Mouse (Mus musculus): Measurements from ENCODE around the gene Antxr2. TPM values are rescaled to one million over a fixed set of nuclear protein-coding genes. Genes with fewer than 3 reads are reported as not detected.
A peak's percentile ranks its signal among the peaks of the same experiment; 100 is the strongest.

Gene Antxr2
- polyA plus RNA-seq, 1 experiment from 2014 or later, result 7.0 TPM

- no peak overlapping the region for H3K27ac ChIP-seq (ENCODE audit: low read depth, low read length)
- no peak for DNase-seq (ENCODE audit: low spot score)
- H3K27me3 ChIP-seq (replicated peaks; ENCODE audit: control insufficient read depth, insufficient read depth, low read length), result no peaks in the 10 kb centered on the region
- H3K36me3 ChIP-seq (ENCODE audit: control insufficient read depth, insufficient read depth, low read length), result no peaks in the 10 kb centered on the region
- no peaks in the 10 kb centered on the region for H3K4me1 ChIP-seq (replicated peaks; ENCODE audit: control insufficient read depth, insufficient read depth, low read length)
- H3K9me3 ChIP-seq (ENCODE audit: control insufficient read depth, low read length), result no peaks in the 10 kb centered on the region
- no peak overlapping the region for H3K4me3 ChIP-seq (ENCODE audit: low read depth, low read length)
- H3K9ac ChIP-seq (ENCODE audit: low read depth, low read length), result no peak overlapping the region
- 79% methylated on average over 10 of the region's 10 CpGs for WGBS
- no peak for ATAC-seq (replicated peaks; ENCODE audit: low FRiP score)
- no peak overlapping the region for H3K4me2 ChIP-seq
Observed at GRCm38 (mm10) chr5:97847204-97847895, 183.5 kb downstream of the Antxr2 start.

GRCm38 (mm10) chr5:97846503-97846902 is 184.3 kb downstream of the Antxr2 start:
- H3K27me3 ChIP-seq (replicated peaks; ENCODE audit: control insufficient read depth, insufficient read depth, low read length), result no peaks in the 10 kb centered on the region
- no peak for ATAC-seq (replicated peaks; ENCODE audit: low FRiP score)

DNA sequence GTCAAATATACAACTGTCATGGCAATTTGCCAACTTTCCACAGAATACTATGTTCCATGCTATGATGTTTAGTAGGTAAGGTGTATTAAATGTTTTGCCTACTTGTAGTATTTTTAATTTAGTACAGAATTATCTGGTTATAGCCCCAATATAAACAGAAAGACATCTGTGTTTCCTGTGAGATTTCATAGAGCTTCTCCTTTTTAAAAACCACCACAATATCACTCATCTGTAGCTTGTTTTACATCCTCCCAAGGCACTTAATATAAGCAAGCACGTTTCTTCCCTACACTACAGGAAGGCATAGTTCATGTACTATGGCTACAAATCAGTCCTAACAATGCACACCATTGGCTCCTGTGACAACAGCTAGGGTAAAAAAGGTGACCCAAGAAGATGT is 188.8 kb downstream of the Antxr2 start:
- 48% methylated on average over 1 of the region's 1 CpGs for WGBS
- no peak overlapping the region for H3K27ac ChIP-seq (ENCODE audit: low read depth, low read length)
- DNase-seq (ENCODE audit: low spot score) (no peak), ATAC-seq (replicated peaks; ENCODE audit: low FRiP score) (no peak)
- H3K4me3 ChIP-seq (ENCODE audit: low read depth, low read length), result no peak overlapping the region
- no peaks in the 10 kb centered on the region for H3K27me3 ChIP-seq (replicated peaks; ENCODE audit: control insufficient read depth, insufficient read depth, low read length)
- H3K9me3 ChIP-seq (ENCODE audit: control insufficient read depth, low read length), result no peaks in the 10 kb centered on the region
- H3K36me3 ChIP-seq (ENCODE audit: control insufficient read depth, insufficient read depth, low read length), result no peaks in the 10 kb centered on the region
- no peak overlapping the region for H3K4me2 ChIP-seq
- H3K9ac ChIP-seq (ENCODE audit: low read depth, low read length), result no peak overlapping the region
- H3K4me1 ChIP-seq (replicated peaks; ENCODE audit: control insufficient read depth, insufficient read depth, low read length), result no peaks in the 10 kb centered on the region

More at GRCm38 (mm10) chr5:97846503-97846902, 184.3 kb downstream of the Antxr2 start:
- Histone ChIP-seq H3K27ac (ENCODE audit: low read depth, low read length) (no peak overlapping the region), H3K36me3 (ENCODE audit: control insufficient read depth, insufficient read depth, low read length) (no peaks in the 10 kb centered on the region), H3K9ac (ENCODE audit: low read depth, low read length) (no peak overlapping the region), H3K4me1 (replicated peaks; ENCODE audit: control insufficient read depth, insufficient read depth, low read length) (no peaks in the 10 kb centered on the region), H3K9me3 (ENCODE audit: control insufficient read depth, low read length) (no peaks in the 10 kb centered on the region), H3K4me2 (no peak overlapping the region), H3K4me3 (ENCODE audit: low read depth, low read length) (no peak overlapping the region)
- 92% methylated on average over 2 of the region's 2 CpGs for WGBS
- no peak for DNase-seq (ENCODE audit: low spot score)

GRCm38 (mm10) chr5:97839924-97840279 is 190.9 kb downstream of the Antxr2 start:
- DNase-seq (ENCODE audit: low spot score), result no peak
- Histone ChIP-seq H3K27me3 (replicated peaks; ENCODE audit: control insufficient read depth, insufficient read depth, low read length) (no peaks in the 10 kb centered on the region), H3K36me3 (ENCODE audit: control insufficient read depth, insufficient read depth, low read length) (no peaks in the 10 kb centered on the region)

GRCm38 (mm10) chr5:97839271-97839923 is 191.4 kb downstream of the Antxr2 start:
- WGBS, result 75% methylated on average over 3 of the region's 3 CpGs
- Histone ChIP-seq H3K9ac (ENCODE audit: low read depth, low read length) (no peak overlapping the region), H3K27me3 (replicated peaks; ENCODE audit: control insufficient read depth, insufficient read depth, low read length) (no peaks in the 10 kb centered on the region), H3K9me3 (ENCODE audit: control insufficient read depth, low read length) (no peaks in the 10 kb centered on the region), H3K36me3 (ENCODE audit: control insufficient read depth, insufficient read depth, low read length) (no peaks in the 10 kb centered on the region), H3K27ac (ENCODE audit: low read depth, low read length) (no peak overlapping the region), H3K4me1 (replicated peaks; ENCODE audit: control insufficient read depth, insufficient read depth, low read length) (no peaks in the 10 kb centered on the region), H3K4me3 (ENCODE audit: low read depth, low read length) (no peak overlapping the region), H3K4me2 (no peak overlapping the region)
- DNase-seq (ENCODE audit: low spot score) (no peak), ATAC-seq (replicated peaks; ENCODE audit: low FRiP score) (no peak)

More at GRCm38 (mm10) chr5:97839924-97840279, 190.9 kb downstream of the Antxr2 start:
- Histone ChIP-seq H3K4me1 (replicated peaks; ENCODE audit: control insufficient read depth, insufficient read depth, low read length) (no peaks in the 10 kb centered on the region), H3K9ac (ENCODE audit: low read depth, low read length) (no peak overlapping the region), H3K4me2 (no peak overlapping the region), H3K9me3 (ENCODE audit: control insufficient read depth, low read length) (no peaks in the 10 kb centered on the region), H3K4me3 (ENCODE audit: low read depth, low read length) (no peak overlapping the region), H3K27ac (ENCODE audit: low read depth, low read length) (no peak overlapping the region)
- no peak for ATAC-seq (replicated peaks; ENCODE audit: low FRiP score)

- Histone ChIP-seq H3K36me3 (ENCODE audit: control insufficient read depth, insufficient read depth, low read length) (no peaks in the 10 kb centered on the region), H3K9me3 (ENCODE audit: control insufficient read depth, low read length) (no peaks in the 10 kb centered on the region), H3K4me1 (replicated peaks; ENCODE audit: control insufficient read depth, insufficient read depth, low read length) (no peaks in the 10 kb centered on the region), H3K4me3 (ENCODE audit: low read depth, low read length) (no peak overlapping the region), H3K4me2 (no peak overlapping the region), H3K9ac (ENCODE audit: low read depth, low read length) (no peak overlapping the region), H3K27ac (ENCODE audit: low read depth, low read length) (no peak overlapping the region), H3K27me3 (replicated peaks; ENCODE audit: control insufficient read depth, insufficient read depth, low read length) (no peaks in the 10 kb centered on the region)
- ATAC-seq (replicated peaks; ENCODE audit: low FRiP score) (no peak), DNase-seq (ENCODE audit: low spot score) (no peak)
- WGBS, result 76% methylated on average over 2 of the region's 2 CpGs
Observed at GRCm38 (mm10) chr5:97837333-97837732, 193.5 kb downstream of the Antxr2 start.

DNA sequence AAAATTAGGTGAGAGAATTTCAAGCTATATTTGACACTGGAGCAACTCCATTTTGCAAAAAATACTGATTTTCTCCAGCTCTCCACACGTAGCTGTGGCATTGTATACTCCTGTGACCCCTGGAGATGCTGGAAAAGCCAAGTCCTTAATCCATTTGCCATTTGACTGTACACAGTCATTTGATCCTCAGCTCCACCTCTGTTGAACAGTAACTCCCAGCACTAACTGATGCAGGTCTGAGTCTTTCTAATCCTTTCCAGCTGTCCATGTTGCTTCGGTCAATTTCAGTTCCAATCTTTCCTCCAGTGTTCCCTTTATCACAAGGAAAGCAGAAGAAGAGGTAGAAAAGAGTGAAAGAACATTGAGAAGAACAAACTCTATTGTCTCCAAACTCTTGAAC is 195.4 kb downstream of the Antxr2 start:
- Histone ChIP-seq H3K4me2 (no peak overlapping the region), H3K36me3 (ENCODE audit: control insufficient read depth, insufficient read depth, low read length) (no peaks in the 10 kb centered on the region), H3K27me3 (replicated peaks; ENCODE audit: control insufficient read depth, insufficient read depth, low read length) (no peaks in the 10 kb centered on the region), H3K4me3 (ENCODE audit: low read depth, low read length) (no peak overlapping the region), H3K27ac (ENCODE audit: low read depth, low read length) (no peak overlapping the region), H3K9me3 (ENCODE audit: control insufficient read depth, low read length) (no peaks in the 10 kb centered on the region), H3K4me1 (replicated peaks; ENCODE audit: control insufficient read depth, insufficient read depth, low read length) (no peaks in the 10 kb centered on the region), H3K9ac (ENCODE audit: low read depth, low read length) (no peak overlapping the region)
- no peak for ATAC-seq (replicated peaks; ENCODE audit: low FRiP score)
- WGBS, result 67% methylated on average over 2 of the region's 2 CpGs
- no peak for DNase-seq (ENCODE audit: low spot score)

- Histone ChIP-seq H3K27ac (ENCODE audit: low read depth, low read length) (no peak overlapping the region), H3K27me3 (replicated peaks; ENCODE audit: control insufficient read depth, insufficient read depth, low read length) (no peaks in the 10 kb centered on the region), H3K36me3 (ENCODE audit: control insufficient read depth, insufficient read depth, low read length) (no peaks in the 10 kb centered on the region), H3K4me3 (ENCODE audit: low read depth, low read length) (no peak overlapping the region), H3K4me1 (replicated peaks; ENCODE audit: control insufficient read depth, insufficient read depth, low read length) (no peaks in the 10 kb centered on the region), H3K4me2 (no peak overlapping the region), H3K9ac (ENCODE audit: low read depth, low read length) (no peak overlapping the region), H3K9me3 (ENCODE audit: control insufficient read depth, low read length) (no peaks in the 10 kb centered on the region)
- DNase-seq (ENCODE audit: low spot score) (no peak), ATAC-seq (replicated peaks; ENCODE audit: low FRiP score) (peak; percentile 73)
- 65% methylated on average over 1 of the region's 1 CpGs for WGBS
Observed at GRCm38 (mm10) chr5:97834770-97835169, 196.1 kb downstream of the Antxr2 start.
